Mouse (Mus musculus) G1E (cell line): ENCODE measurements around the gene Resp18.

ENCODE experiments used
- CTCF ChIP-seq: IDR thresholded peaks from 2 replicates; pipeline ENCODE4 v1.5.1; 2012; ENCODE audit warnings: low read depth, low read length, inconsistent platforms, mixed read lengths
- GATA1 ChIP-seq: IDR thresholded peaks from 2 replicates; pipeline ENCODE4 v1.6.1; 2012; ENCODE audit warnings: borderline replicate concordance, low read length, inconsistent platforms, mixed read lengths
- GATA2 ChIP-seq: IDR thresholded peaks from 2 replicates; pipeline ENCODE4 v1.6.1; 2012; ENCODE audit warnings: low read depth, low read length, inconsistent platforms, borderline replicate concordance

- no peak for TF ChIP-seq CTCF
- TF ChIP-seq GATA2 = no peak
- TF ChIP-seq GATA1 = no peak
Measured at GRCm38 (mm10) chr1:75252308-75252707, 25.9 kb downstream of the Resp18 start.
